Mouse (Mus musculus): ENCODE measurements around the gene Cbwd1.
A peak's percentile ranks its signal among the peaks of the same experiment; 100 is the strongest.

The Cbwd1 gene

GRCm38 (mm10) chr19:24972701-24973390, 11.4 kb upstream of the Cbwd1 start:
- no peak for DNase-seq

DNA sequence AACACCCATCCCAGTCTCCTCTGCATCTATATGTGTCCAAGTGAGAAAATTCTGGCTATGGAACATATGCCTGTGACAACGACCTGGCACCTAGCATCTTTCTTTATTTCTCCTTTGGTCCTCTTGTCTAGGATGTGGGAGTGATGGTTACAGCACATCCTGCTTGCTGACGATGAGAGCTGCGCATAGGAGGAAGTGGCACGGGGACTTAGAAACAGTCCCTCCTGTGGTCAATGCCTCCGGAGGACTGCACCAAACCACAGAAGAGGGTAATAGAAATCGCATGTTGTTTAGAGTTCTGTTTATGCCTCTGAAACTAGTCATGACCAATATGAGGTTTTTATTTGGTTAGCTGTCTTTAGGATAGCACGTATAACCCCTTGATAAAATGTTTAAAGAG, 9.9 kb upstream of the Cbwd1 start:
- no peak for DNase-seq

GRCm38 (mm10) chr19:24966941-24967340, 5.5 kb upstream of the Cbwd1 start:
- DNase-seq, result no peak

DNA sequence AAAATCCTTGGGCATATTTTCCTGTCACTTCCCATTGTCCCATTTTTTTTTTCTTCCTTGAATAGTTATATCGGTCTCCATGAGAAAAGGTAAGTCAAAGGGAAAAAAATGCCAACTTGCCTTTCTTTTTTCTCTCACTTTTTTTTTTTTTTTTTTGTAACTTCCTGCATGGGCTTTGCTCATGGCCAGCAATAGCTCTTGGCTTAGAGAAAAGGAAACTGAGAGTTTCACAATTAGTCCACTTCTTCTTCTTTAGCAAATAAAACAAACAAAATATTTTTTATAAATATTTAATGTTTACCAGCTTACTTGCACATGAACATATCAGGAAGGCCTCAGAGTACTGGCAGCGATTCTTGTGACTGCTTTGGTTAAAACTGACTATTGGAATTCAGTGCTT, 4.8 kb upstream of the Cbwd1 start:
- DNase-seq, result no peak

DNA sequence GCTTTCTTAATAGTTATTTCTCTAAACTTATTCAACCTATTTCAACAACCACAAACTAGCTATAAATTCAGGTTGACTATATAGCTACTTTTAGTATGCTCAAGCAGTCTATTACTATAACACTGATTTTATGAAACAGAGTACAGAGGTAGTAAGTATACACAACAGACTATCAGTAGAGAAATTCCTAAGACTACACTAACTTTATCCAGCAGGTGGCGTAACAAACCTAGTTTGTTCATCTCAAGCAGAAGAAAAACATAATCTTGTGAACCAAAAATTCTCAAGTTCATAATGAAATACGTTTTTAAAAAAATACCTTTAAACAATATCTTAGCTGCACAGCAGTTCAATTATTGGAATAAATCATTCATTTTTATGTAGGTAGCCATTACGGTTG, 2.9 kb downstream of the Cbwd1 start:
- peak; percentile 58 for DNase-seq

- DNase-seq, result no peak
These were observed 15.7 kb downstream of the Cbwd1 start for GRCm38 (mm10) chr19:24945521-24946262.

- DNase-seq, result no peak
These were observed 24.3 kb downstream of the Cbwd1 start for GRCm38 (mm10) chr19:24937084-24937483.

- no peak for DNase-seq
These were observed 32.4 kb downstream of the Cbwd1 start for GRCm38 (mm10) chr19:24929041-24929440.

GRCm38 (mm10) chr19:24920866-24921265, 40.5 kb downstream of the Cbwd1 start:
- DNase-seq, result no peak

DNA sequence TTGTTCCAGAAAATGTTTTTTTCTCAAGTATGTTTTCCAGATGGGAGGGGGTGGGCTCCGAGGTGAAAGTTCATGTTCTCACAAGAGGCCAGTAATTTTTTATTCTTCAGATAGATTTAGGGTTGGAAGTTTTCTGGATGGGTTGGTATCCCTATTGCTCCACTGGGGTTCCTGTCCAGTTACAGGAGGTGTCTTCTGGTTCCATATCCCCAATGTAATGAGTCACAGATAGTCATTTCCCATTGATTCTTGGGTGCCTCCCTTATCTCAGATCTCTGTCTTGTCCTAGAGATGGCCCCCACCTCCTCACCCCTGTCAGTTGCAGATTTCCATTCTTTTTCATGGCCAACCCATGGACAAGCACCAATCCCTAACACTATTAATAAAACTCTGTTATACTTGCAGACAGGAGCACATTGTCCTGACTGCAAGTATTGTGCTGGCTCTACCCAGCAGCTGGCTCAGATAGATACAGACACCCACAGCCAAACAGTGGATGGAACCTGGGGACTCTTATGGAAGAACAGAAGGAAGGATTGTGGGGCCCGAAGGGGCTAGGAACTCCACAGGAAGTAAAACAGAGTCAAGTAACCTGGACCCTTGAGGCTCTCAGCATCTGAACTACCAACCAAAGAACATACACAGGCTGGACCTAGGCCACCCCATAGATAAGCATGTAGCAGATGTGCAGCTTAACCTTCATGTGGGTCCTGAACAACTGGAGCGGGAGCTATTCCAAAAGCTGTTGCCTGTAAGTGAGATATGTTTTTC, 52.8 kb downstream of the Cbwd1 start:
- DNase-seq, result no peak

- no peak for DNase-seq
These were observed 53.8 kb downstream of the Cbwd1 start for GRCm38 (mm10) chr19:24907655-24908054.

DNA sequence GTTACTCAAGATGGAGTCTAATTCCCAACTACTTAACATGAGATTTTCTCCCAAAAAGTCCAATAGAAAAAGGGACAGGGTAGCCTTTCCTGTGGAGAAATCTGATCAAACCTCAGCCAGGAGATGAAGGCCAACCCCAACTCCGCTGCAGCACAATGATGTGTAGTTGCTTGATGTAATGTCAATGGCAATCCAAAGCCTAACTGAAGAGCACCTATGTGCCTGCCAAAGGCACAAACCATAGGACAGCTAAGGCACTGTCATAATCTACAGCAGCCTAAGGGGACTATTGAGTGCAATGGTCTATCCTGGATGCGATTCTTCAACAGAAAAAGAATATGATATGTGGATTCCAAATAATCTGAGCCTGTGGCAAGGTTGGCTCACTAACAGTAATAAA, 58.6 kb downstream of the Cbwd1 start:
- no peak for DNase-seq

- no peak for DNase-seq
These were observed 59.2 kb downstream of the Cbwd1 start for GRCm38 (mm10) chr19:24902256-24902655.

- DNase-seq, result no peak
These were observed 59.7 kb downstream of the Cbwd1 start for GRCm38 (mm10) chr19:24901666-24902065.

DNA sequence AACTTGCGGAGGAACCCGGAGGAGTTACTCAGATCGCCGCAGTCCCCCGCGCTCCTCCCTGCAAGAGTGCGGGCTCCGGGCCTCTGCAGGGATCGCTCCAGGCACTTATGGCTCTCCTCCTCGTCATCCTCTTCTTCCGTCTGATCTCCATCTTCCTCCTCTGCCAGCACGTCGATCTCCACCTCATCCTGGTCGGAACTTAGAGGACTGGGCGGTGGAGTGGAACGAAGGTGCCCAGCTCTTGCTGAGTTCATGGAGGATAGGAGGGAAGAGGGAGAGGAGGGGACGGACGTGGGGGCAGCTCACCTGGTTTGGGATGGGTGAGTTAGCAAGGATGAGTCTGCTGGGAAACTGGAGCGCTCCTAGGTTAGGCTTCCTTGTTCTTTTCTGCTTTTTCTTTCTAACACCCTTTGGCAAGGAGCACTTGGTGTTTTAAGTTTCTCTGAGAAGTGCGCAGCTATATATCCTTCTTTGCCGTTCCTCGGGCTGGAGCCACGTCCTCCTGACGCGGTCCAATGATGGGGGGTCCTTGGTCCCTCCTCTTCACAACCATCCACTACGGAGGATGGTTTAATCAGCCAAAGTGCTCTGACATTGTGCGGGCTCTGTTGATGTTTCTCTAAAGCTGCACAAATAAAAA, 60.7 kb downstream of the Cbwd1 start, which contains the start of gene Foxd4:
Foxd4 (minus strand) TSS at position 617 of the 640 bp plus-strand sequence.
- DNase-seq, result no peak

DNA sequence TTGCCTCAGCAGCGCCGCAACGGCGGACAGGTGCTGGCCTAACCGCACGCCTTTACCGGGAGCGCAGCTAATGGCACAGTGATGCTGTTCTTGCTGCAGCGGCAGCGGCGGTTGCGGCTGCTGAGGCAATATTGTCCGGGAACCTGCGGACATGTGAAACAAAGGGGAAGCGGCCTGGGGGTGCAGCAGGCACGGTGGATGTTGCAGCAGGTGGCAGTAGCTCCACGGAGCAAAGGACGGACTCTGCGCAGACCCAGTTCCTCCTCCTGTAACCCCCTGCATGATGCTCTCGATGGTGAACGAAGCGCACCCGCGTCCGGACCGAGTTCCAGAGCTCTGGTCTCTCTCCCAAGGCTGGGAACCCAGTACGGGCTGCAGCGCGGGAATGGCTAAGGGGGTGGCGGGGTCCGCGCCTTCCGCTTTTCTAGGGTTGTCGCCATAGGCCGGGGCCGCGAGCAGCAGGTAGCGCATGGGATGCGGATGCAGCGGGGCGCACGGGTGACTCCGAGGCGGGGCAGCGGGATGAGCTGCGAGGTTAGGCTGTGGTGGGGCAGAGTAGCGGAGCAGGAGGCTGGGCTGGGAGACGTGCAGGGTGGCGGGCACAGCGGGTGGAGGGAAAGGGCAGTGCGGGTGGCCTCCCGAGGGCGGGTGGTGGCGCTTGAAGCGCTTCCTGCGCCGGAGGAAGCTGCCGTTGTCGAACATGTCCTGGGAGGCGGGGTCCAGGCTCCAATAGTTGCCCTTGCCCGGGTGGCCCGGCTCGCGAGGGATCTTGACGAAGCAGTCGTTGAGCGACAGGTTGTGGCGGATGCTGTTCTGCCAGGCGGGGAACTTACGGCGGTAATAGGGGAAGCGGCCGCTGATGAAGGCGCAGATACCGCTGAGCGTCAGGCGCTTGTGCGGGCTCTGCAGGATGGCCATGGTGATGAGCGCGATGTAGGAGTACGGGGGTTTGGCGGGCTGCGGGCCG, 61.5 kb downstream of the Cbwd1 start:
- DNase-seq, result peak; percentile 6

- peak; percentile 3 for DNase-seq
These were observed 62.5 kb downstream of the Cbwd1 start for GRCm38 (mm10) chr19:24898737-24899577.

GRCm38 (mm10) chr19:24897896-24898736, 63.3 kb downstream of the Cbwd1 start:
- no peak for DNase-seq

DNA sequence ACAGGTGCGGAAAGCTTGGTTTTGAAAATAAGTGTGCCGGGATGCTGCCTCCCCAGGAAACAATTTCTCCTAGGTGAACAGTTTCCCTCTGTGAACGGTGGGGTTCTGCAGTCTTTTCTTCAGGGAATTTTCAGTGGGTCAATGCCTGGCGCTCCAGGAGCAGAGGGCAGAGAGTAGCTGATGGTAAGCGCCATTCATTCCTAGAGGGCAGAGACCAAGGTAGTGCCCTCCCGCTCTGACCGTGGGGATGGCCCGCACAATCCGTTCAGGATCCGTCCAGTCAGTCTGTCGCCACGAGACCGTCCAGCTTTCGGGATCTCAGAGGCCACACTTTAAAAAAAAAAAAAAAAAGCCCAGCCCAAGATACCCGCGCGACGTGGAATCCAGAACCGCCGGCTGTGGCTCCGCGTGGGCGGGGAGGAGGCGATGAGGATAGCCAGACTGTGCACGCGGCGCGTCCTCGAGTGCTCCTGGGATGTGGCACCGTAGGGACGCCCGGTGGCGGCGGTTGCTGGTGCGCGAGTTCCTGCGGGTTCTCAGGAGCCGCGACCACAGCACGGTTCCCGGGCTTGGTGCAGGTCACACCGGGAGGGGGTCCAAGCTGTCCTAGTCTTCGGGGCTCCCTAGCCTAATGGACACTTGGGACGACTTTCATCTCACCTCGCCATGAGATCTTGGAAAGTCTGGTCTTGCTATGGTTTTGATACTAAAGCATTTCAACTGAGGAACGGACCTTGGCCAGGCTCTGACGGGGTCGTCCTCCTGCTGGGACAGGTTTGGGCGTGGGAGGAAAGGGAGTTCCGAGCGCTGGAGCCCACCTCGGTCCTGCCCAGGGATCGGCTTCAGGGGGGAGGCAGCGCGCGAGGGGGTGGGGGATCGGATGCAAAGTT, 64.2 kb downstream of the Cbwd1 start:
- DNase-seq, result peak; percentile 9

Measured in kidney, postnatal 14 days (tissue).